Mouse (Mus musculus) kidney, postnatal 14 days (tissue): Measurements from ENCODE around the gene Shld1.

Source experiments
- DNase-seq: peaks from one replicate; pipeline ENCODE4 v3.0.0; 2022; ENCODE audit warnings: mixed read lengths

Shld1 gene

DNA sequence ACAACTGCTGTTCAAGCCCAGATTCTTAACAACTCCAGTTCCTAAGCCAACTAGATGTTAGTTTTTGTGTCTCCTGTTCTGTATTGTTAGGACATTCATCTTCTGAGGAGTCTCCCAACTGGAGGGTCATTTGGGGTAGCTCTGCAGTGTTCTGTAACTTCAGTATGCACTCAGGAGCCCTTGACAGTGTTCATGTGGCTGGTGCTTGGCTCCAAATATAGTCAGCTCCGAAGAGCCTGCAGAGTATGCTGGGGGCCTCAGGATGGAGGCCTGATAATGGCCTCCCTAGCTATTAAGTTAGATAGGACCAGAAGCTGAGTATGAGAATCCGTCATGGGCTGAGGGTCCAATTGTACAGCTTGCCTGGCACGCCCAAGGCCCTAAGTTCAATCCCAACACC is 7.2 kb downstream of the Shld1 start:
- no peak for DNase-seq

DNA sequence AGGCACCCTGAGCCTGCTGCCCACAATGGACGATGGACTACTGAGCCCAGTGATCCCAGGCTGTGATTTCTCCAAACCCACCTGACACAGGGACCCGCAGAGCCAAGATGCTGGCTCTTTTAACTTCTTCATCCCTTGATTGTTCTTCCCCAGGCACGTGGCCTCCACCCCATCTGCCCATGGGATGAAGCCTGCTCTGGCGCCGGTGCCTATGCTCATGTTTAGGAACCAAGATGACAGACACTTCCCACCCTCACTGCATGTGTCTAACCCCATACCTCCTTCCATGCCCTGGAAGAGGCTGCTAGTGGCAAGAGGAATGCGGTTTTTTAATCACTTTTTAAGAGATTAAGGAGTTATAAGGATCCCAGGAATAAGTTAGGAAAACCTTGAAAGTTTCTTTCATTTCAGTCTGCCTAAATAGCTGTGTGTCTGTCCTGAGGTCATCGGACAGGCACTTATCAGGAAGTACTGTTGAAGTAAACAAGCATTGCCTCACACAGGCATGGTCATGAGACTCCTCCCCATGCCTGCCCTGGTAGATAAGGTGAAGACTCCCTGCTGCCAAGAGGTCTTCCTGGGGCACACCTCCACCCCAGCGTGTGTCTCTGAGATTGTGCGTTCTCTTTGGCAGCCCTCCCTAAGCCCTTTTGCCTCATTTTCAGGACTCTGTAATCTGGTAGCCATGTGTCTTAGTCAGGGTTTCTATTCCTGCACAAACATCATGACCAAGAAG is 8.8 kb downstream of the Shld1 start:
- DNase-seq: no peak

DNA sequence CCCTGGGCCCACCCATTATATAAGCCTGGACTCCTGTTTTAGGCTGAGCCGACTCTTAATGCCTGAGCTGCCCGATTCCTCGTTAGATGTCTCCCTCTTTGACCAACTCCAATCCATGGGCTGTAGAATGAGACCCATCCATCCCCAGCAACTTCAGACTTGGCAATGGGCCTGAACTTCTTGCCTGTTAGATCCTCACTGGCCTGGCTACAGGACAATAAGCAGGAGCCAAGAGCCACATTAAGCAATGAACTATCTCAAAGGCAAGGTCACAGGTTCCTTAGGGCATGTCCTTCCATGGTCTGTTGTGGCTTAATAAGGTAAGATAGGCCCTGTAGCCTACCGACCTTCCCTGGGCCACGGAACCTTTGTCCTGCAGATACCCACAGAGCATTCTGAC is 9.8 kb downstream of the Shld1 start:
- DNase-seq: no peak

DNA sequence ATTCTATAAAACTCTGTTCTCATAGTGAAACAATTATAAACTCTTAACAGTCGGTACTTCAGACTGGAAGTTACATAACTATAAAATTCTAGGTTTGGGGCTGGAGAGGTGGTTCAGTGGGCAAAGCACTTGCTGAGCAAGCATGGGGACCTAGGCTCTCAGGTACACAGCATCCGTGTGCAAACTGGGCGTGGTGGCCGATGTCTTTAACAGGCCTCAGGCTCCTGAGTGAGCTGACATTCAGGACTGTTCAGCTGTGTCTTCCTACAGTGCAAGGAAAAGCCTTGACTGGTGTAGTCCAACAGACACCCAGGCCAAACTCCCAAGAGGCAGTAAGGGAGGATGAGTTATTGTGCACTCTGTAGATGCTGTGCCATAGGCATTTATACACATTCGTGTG is 10.5 kb downstream of the Shld1 start:
- DNase-seq: no peak

DNA sequence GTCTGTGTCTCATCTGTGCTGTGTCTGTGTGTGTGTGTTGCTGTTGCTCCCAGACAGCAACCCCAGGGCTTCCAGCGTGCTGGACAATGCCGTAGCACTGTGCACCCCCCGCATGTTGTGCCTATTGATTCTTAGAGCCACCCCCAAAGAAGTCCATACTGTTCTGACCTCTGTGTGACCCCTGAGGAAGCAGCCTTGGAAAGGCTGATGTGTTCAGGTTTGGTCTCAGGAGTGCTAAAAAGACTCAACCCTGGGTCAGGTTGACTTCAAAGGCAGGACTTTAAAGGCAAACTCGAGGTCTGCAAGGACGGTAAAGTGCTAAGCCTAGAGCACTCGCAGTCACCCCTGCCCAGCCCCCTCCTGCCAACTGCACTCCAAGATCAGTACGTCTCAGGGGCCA is 11.0 kb downstream of the Shld1 start:
- no peak for DNase-seq

DNA sequence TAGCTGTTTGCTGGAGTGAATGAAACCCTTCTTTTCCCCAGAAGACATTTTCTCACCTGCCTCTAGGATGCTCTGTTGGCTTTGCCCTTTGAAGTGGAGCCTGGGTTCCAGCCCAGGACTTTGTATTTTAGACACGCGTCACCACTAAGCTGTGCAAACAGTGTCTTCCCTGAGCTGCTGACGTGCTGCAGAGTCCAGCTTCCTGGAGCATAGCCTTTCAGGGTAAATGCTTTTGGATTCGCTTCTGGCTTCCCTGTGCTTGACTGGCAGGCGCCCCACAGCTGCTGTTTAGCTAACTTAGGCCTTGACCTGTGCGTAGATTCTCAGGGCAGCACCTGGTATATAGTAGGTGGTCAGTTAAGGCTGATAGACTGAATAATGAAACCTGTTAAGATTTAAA is 11.7 kb downstream of the Shld1 start:
- peak; percentile 14 for DNase-seq

DNA sequence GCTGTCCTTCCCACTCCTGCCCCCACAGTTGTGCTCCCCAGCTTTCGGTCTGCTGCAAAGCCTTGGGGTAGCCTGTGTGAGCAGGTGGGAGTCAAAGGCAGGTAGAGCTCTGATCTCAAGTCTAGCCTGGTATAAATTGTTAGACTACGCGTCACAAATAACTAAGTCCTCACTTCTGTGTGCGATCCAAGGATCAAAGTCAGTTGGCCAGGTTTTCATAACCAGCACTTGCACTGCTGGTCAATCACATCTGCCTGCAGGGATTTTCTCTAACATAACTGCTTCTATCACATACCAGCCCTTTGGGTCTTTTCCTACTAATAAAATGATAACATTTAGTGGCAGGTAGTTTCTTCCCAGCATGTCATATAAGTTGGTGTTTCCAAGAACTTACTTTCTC is 14.2 kb downstream of the Shld1 start:
- no peak for DNase-seq

DNA sequence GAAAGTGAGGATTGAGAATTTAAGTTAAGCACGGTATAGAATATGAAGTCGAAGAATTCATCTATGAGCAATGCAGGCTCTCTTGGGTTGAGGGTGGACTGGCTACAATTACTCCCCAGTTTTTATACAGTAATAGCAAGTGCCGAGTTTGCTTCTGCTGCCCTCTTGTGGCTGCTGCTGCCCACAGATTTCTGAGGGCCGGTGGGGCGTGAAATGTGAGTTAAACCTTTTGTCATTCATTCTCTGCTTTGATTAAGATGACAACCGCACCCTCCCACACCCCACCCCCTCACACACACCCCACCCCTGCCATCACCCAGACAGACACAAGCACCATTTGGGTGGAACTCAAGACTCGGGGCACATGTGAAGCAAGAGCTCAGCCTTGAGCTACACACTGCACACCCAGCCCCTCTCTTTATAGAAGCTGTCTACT is 14.7 kb downstream of the Shld1 start:
- DNase-seq: peak; percentile 66

DNA sequence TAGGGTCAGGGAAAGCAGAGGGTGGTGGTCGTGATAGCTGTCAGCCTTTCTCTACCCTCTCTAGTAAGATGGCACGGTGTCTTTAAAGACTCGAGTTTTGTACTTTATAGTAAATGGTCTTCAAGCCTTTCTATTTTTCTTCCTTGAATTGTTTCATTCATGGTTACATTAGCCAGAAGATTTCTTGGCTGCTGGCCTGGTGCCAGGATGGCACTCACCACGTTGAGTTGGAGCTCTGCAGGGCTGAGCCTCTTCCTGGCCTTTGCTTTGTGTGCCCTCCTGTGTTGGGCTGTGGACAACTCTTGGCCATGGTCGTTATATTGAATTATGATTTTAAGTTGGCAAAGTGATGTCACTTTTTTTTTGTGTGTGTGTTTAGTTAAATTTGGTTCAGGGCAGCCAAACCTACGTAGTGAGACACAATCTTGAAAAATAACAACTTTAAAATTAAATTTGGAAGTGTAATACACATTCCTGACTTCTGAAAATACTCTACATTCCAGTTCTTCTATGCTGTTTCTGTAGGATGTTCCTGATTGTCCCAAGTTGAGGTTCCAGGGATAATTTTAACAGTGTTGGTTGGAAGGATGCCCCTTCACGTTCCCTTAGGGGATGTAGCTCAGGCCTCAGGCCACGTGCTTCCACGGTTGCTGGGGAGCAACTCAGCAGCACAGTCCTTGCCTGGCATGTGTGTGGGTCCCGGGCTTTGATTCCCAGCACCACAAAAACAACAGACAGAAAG is 18.7 kb downstream of the Shld1 start:
- DNase-seq: peak; percentile 11

DNA sequence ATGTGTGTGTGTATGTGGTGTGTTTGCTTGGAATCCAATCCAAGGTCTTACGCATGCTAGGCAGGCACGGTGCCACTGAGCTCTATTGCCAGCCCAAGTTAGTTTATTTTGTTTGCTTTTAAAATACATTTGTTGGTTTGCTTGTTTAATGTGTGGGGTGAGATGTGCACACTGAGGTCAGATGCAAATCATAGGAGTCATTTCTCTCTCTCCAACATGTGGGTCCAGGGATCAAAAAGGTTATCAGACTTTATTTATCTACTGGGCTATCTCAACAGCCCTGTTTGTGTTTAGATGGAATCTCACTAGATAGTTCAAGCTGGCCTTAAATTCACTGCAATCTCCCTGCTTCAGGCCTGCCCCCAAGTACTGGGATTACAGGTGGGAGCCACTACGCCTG is 19.6 kb downstream of the Shld1 start:
- no peak for DNase-seq

DNA sequence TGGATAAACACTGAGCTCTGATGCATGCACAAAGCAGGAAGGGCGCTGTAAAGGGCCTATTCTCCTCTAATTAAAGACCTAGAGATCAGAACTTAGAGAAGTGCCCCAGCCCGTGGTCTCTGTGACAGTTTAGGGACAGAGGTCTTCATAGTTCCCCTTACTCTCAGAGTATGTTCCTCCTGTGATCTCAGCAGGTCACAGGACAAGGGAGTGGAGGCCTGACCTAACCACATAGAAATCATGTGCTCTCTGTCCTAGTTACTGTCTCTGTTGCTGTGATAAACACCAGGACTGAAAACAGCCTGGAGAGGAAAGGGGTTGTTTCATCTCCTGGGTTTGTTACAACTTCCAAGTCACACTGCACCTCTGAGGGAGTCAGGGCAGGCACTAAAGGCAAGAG is 23.8 kb downstream of the Shld1 start:
- no peak for DNase-seq

DNA sequence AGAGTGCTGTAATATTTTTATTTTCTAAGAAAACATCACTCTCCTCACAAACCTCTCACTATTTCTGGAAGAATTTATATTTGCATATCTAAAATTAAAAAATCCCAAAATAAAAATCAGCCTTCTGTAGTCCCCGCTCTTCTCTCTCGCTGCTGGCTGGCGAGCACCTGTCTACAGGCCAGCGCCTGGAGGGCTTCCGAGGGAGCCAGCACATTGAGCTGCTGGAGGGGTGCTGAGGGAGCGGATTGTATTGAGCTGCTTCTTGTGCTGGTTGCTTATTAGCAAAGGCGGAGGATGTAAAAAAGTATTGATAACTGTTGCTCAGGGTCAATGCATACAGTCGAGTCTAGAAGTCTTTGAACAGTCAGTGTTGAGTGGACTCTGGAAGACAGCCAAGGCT is 25.3 kb downstream of the Shld1 start:
- no peak for DNase-seq

DNA sequence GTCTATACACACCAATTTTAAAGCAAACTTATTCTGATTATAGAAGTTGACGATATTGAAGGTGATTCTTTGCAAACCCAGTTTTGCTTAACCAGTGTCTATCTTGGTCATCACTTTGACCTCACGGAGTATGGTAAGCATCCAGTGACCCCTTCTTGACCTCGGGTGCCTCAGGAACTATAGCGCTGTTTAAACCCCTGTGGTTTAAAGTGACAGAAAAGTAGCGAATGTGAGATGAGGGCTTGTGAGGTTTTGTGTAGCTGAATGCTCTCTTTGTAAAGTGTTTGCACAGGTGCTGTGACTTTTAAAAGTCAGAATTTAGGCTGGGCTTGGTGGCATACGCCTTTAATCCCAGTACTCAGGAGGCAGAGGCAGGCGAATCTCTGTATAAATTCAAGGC is 27.8 kb downstream of the Shld1 start:
- no peak for DNase-seq

DNA sequence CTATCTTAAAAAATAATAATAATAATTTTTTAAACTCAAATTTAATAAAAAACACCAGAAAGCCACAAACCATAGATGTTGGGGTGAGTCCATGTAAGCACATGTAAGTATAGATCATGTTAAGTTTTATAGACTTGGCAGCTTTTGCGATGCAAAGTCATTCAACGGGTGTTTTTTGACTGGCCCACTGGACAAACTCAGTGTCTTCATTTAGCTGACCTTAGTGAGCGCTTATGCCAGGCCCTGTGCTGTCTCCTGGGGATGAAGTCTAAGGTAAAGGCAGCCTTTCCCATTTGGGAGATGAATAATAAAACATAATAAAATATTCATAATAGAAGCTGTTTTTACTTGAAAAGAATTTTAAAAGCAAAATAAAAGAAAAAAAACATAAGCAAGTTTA is 28.2 kb downstream of the Shld1 start:
- no peak for DNase-seq

DNA sequence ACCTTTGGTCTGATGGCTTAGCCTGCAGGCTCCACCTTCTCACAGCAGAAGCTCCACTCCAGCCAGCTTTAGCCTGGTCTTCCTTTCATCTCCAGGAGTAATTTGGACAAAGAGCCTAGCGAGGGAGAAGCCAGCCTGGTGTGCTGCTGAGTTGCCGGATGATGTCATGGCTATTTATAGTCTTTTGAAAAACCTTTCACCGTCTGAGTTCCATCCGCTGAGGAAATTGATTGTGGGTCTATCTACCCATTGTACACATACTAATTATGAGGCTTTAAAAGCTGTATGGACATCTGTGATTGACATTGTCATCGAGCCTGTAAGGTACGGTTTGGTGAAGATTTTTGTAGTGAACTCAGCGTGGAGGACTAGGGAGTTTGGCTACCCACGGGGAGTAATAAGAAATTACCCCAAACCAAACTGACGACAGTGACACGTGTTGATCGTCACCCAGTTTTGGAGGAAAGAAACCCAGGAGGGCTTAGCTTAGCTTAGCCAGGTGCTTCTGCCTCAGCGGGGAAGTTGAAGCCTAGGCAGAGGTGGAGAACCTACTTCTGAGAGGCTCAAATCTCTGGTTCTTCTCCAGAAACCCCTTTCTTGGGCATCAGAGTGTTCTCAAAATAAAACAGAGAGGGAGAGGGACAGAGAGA is 28.8 kb downstream of the Shld1 start:
- no peak for DNase-seq

DNA sequence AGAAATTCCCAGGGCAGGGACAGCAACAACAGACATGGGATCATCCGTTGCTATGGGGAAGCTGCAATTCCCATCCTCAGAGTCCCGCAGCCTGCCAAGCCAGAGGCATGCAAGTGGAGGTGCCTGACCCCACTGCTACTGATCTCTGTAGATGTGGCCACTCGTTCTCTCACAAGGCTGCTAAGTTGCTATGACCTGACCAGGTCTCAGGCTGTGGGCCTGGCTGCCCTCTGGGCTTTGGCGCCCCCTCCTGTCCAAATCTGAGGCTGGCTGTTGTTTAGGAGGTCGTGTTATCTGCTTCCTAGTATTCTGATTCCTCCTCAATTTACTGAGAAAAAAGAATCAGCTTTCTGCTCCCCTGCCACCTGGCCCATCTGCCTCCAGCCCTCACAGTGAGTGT is 29.4 kb downstream of the Shld1 start:
- peak; percentile 24 for DNase-seq

DNA sequence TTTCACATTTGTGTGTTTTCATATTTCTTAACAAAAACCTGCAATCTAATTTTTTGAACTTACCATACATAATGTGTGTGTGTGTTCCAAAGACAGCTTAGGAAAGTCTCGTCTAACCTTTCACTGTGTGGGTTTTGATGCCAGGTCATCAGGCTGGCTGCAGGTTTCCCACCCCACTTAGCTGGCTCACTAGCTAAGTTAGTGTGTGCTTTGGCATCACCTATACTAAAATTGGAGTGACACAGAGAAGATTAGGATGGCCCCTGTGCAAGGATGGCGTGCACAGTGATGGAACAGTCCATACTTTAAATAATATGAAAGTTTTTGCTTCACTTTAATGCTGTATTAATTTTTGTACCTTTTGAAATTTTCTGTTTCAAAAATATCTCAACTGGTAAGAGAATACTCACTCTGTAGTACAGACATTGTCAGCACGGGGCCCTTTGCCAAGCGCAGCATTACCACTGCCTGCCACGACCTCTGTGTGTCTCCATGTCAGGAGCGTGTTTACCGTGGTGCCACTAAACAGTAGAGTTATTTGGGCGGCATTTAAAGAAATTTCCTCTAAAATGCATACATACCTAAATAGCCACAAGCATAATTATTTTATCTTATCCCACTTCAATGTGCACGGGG is 30.3 kb downstream of the Shld1 start:
- no peak for DNase-seq

DNA sequence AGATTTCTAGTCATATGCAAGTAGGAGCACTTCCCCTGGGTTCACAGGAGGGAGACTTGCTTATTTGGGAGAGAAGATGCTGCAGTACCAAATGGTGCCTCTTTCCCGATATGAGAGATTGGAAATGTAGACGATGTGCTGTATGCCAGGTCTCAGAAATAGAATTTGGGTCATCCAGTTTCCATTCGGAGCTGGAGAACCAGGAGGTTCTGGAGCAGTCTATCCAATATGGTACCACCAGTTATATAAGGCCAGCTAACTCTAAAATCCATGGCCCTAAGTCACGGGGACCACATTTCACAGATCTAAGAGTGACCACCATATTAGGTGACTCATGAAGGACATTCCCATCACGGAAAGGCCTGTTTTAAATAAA is 30.8 kb downstream of the Shld1 start:
- DNase-seq: no peak

DNA sequence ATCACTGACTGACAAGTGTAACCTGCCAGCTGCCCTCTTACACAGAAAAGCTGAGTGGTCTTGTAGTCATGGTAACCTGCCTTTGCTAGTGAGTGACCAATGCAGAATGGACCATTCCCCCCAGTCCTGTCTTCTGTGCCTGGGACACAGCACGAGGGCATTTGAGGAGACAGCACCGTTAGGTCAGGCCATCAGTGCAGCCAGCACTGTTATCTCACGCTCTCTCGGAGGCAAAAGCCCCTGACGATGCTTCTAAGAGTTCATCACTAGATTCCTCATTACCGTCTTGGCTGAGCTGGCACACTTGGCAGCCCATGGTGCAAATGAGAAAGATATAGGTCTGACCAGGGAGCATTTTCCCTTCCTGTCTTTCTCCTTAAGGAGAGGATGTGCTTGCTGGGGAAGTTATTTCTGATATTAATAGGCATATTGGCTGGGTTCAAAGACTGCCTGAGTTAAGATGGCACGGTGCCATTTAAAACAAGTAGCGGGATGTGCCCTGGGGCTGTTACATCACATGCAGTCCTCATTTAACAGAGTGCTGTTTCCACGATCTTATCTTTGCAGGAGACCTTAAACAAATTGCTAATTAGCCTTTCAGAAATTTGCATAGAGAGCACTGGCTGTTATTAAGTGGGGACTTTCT is 34.3 kb downstream of the Shld1 start:
- DNase-seq: no peak

DNA sequence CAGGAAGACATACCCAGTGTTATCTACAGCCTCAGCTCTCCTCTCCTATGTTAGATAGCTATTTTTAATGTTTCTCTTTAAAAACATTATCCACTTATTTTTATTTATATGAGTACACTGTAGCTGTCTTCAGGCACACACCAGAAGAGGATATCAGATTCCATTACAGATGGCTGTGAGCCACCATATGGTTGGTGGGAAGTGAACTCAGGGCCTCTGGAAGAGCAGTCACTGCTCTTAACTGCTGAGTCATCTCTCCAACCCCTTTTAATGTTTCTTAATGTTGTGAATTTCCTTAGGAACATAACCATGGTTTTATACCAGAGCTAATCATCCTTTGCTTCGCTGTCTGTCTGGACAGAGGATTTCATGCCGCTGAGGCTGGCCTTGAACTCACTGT is 35.1 kb downstream of the Shld1 start:
- no peak for DNase-seq

DNA sequence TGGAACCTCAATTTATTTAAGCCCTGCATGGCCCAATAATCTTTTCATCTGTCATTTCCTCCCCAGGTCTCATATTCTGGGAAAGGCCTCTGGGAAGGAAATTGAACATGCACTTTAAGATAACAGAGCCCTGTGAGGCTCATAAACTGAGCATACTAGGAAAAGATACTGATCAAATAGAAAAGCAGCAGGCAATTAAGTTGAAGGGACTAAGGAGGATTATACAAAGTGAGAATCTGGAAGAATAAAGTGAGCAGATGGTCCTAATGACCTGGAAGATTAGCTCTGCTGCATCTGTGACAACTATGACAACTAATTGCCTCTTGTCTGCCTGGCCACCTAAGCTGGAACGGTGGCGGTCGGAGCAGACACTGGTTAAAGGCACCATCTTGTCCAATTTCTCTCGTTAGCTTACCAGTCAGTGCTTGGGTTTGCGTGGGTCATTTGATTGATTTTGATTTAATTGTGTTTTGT is 37.3 kb downstream of the Shld1 start:
- DNase-seq: no peak

DNA sequence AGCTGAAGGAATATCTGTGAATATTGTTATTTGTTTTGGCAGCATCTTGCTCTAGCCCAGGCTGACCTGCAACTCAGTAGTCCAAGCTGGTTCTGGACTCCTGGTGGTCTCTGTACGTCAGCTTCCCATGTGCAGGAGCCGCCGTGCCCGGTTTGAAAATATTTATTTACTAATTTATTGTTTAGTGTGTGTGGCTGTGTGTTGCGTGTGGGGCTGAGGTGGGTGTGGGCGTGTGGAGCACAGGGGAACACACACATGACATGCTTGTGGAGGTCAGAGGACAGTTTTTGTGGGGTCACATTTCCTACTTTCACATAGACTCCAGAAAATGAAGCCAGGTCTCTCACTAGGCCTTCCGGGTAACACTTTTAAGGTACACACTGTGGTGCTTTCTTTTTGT is 37.8 kb downstream of the Shld1 start:
- no peak for DNase-seq

DNA sequence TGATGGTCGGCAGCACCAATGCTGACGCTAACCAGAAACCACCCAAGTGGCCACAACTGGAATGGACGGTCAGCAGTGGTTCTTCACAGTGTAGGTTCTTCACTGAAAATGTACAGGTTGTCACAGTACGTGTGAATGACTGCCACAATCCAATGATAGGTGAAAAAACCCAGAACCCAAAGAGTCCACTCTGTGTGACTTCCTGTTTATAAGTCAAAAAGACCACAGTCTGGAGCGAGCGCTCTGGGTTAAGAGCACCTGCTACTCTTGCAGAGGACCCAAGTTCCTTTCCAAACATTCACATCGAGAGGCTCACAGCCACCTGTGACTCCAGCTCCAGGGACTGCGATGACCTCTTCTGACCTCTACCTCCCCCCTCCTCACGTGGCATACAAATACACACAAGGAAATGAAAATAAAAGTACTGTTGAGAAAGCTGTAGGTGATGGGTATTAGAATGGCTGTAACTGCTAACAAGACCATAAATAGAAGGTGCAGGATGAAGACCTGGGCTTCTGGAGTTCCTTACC is 38.7 kb downstream of the Shld1 start:
- no peak for DNase-seq
